Mouse (Mus musculus) regulatory T cell (primary cell): ENCODE measurements around the gene Cabin1.

ENCODE experiments used
- in situ Hi-C: fragments of 300-600 bp; cut with MboI, MseI; formaldehyde crosslinking; loops from one replicate; pipeline ENCODE4 v1.15.1; 2025; ENCODE audit warnings: high pct_unique_total_duplicates

Gene Cabin1

DNA sequence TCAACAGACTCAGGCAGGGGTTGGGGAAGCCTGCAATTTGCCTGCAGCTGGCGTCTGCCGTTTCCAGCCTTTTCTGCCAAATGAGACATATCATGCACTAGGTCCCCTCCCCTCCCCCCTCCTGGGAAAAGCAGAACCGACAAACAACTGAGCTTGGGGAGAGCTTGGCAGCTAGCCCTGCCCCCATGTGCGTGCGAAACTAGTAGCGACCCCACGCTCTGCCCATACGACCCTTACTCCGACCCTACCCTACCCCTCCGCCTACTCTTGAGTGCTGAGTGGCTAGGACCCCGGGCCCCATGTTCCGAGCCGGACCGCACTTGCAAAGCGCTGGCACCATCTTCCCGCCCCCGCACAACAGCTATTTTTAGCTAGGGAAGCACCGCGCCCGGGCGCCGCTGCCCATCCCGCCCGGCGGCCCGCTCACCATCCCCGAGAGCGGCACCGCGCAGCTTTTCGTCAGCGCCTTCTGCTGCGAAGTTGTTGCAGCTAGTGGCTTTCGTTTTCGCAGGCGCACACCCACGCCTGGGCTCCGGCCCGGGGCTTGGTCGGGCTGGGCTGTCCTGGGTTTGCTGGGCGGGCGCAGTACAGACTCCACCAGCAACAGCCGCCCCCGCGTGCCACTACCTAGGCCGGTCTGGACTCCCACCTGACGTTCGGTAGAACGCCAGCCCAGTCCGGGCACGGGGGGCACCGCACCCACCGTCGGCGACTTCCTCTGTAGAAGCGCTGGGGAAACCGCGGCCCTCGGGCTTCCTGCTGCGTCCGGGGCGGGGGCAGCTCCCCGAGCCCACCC, 96.8 kb downstream of the Cabin1 start:
- in situ Hi-C loops, result no loop called here

- in situ Hi-C loops, result no loop called here
Observed at GRCm38 (mm10) chr10:75666451-75667030, 97.6 kb downstream of the Cabin1 start.

DNA sequence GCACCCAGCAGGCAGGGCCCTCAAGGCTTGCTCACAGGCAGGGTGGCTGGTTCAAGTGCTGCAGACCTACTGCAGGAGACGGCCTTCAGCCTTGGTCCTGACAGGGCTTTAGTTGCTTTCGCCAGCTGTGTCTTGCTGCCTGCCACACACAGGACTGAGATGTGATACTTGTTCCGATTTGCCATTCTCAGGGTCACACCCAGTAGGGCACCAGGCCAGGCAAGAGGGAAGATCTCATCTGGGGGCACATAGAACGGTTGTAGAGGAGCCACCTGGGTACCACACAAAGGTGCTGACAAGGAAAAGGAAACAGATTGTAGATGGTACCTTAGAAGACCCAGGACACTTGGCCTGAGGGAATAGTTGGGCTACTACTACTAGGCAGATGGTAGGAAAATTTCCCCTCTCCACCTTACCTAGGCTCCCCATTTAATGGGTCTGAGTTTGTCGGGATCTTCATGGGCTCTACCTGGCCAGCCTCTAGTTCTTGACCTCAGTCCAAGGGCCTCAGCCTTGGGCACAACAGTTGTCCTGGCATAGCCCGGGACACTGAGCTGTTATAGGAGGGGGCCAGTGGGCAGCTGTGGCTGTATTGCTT, 99.4 kb downstream of the Cabin1 start:
- in situ Hi-C loops, result no loop called here

- in situ Hi-C loops, result no loop called here
Observed at GRCm38 (mm10) chr10:75662575-75662974, 101.6 kb downstream of the Cabin1 start.

DNA sequence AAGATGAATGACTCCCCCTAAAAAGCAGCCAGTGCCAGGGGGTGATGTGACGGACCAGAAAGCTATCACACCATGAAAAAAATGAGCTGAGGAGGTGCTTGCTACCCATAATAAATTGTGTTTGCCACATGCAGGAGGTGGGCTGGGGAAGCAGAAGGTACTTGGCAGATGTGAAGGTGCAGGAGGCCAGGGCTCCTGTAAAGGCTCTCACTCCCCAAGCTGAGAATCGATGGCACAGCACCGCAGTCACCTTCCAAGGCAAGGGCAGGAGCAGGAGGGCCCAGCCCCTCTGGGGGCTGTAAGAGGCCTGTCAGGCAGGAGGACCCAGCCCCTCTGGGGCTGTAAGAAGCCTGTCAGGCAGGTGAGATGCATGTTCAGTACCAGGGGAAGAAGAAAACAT, 102.3 kb downstream of the Cabin1 start:
- in situ Hi-C loops, result no loop called here

DNA sequence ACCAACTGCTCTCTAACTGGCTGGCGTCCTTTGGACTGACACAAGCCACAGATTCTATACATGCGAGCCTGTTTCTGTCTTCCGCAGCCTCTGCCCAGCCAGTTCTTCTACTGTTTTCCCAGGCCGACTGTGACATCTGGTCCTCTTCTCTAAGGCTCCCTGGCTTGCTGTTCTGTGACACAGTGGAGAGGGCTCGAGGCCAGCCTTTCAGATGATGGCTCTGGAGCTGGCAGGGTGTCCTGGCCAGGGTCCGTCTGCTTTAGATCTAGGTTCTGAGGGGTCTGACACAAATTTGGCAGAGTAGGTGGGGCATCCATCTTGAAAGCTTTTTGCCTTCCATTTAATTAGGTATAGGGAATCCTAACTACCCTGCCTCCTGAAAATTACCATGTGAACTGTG, 102.8 kb downstream of the Cabin1 start:
- in situ Hi-C loops, result no loop called here

DNA sequence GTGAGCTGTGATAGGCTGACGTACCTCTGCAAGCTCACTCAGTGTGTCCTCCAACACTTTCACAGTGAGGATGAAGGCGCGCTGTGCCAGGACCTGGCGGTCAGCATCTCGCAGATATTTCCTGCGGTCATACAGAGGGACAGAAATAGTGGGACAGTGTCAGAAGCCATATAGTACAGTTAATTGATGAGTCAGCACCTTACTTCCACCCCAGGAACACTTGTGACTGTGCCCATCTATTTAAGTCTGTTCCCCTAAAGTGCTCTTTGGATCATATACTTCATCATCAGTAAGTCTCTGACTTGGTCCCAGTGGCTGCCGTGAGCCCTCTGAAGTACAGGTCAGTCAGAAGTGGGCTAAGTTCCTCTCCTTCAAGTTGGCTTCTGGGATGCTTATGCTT, 106.4 kb downstream of the Cabin1 start:
- in situ Hi-C loops, result no loop called here

DNA sequence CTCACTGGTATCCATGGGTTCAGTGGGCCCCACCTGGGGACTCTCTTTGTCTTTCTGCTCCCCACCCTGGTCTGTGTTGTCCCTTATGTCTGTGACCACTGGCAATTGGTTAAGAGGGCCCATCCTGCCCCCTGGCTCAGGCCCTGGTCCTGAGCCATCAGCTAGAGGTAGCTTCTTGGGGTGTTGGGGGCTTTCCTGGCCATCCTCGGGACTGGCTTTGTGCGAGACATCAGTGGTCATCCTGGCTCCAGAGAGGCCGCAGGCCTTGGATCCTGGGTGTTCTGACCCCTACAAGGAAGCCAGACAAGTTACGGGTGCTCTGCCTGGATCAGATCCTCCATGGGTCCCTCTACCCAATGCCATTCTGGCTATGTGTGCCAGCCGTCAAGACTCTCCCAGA, 107.0 kb downstream of the Cabin1 start:
- in situ Hi-C loops, result no loop called here

- in situ Hi-C loops, result no loop called here
Observed at GRCm38 (mm10) chr10:75654053-75654452, 110.1 kb downstream of the Cabin1 start.

- in situ Hi-C loops, result no loop called here
Observed at GRCm38 (mm10) chr10:75651381-75652068, 112.6 kb downstream of the Cabin1 start.

- in situ Hi-C loops, result no loop called here
Observed at GRCm38 (mm10) chr10:75650306-75650902, 113.7 kb downstream of the Cabin1 start.

GRCm38 (mm10) chr10:75649406-75649995, 114.6 kb downstream of the Cabin1 start:
- in situ Hi-C loops, result no loop called here

DNA sequence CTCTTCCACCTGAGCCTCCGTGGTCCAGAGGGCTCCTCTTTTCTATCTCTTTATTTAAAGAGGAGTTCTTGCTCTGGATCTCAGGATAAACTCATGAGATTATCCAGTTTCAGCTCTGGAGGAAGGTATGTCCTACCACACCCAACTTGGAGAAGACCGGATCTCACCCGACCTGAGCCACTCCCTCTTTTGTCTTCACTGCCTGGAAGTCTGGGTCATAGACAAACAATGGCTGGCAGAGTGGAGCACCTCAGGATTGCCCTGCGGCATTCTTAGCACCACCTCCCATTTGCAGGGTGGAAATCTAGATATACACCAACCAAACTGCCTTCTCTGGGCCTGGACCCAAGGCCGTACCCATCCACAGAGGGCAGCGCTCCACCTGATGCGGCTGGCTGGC, 115.1 kb downstream of the Cabin1 start:
- in situ Hi-C loops, result no loop called here

GRCm38 (mm10) chr10:75648091-75648490, 116.0 kb downstream of the Cabin1 start:
- in situ Hi-C loops, result no loop called here

GRCm38 (mm10) chr10:75647362-75647761, 116.8 kb downstream of the Cabin1 start:
- in situ Hi-C loops, result no loop called here

- in situ Hi-C loops, result no loop called here
Observed at GRCm38 (mm10) chr10:75646406-75646805, 117.7 kb downstream of the Cabin1 start.

DNA sequence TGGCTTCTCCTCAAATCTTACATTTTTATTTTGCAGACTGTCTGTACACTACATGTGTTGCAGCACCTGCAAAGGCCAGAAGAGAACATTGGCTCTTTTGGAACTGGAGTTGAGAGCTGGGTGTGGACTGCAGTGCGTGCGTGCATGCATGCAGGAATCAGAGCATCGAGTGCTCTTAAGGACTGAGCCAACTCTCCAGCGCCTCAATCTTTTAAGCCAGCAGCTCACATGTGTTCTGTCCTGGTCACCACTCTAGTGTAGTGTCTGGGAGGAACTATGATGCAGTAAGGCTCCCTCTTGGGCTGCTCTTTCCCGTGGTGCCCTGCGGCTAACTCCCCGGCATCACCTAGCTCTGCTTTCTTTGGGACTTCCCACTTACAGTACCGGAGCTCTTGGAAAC, 118.5 kb downstream of the Cabin1 start:
- in situ Hi-C loops, result no loop called here

GRCm38 (mm10) chr10:75643741-75644343, 120.3 kb downstream of the Cabin1 start, which contains the start of gene Susd2:
Susd2 (minus strand) TSS chr10:75644008.
- in situ Hi-C loops, result no loop called here

GRCm38 (mm10) chr10:75642891-75643290, 121.2 kb downstream of the Cabin1 start:
- in situ Hi-C loops, result no loop called here

GRCm38 (mm10) chr10:75642436-75642835, 121.7 kb downstream of the Cabin1 start:
- in situ Hi-C loops, result no loop called here

GRCm38 (mm10) chr10:75641721-75642222, 122.4 kb downstream of the Cabin1 start:
- in situ Hi-C loops, result no loop called here
